Mouse (Mus musculus) left cerebral cortex, adult 6 months (tissue): ENCODE measurements around the gene Trpv4. TPM values are rescaled to one million over a fixed set of nuclear protein-coding genes. Genes with fewer than 3 reads are reported as not detected.

Source experiments
- long read RNA-seq, 2 experiments: library from polyadenylated mRNA; unstranded; transcript quantifications; one replicate each; pipeline ENCODE4 v2.0.0; 2019 to 2020
- polyA plus RNA-seq: library from polyadenylated mRNA; unstranded; fragments of <200 nt; fragmentation: Nextera tagmentation; gene quantifications from 2 replicates; pipeline ENCODE4 v1.2.3, GENCODE M21; 2021

The Trpv4 gene
- 0.68 and 0.77 TPM in 2 replicates for polyA plus RNA-seq
- long read RNA-seq, experiment 1, partial matches to known transcripts = 1 of 8 reads
- long read RNA-seq, experiment 1, other reads (novel, unspliced or antisense) = 4 of 8 reads
- long read RNA-seq, experiment 2, partial matches to known transcripts = 0 of 1 reads
- long read RNA-seq, experiment 2, other reads (novel, unspliced or antisense) = 1 of 1 reads

DNA sequence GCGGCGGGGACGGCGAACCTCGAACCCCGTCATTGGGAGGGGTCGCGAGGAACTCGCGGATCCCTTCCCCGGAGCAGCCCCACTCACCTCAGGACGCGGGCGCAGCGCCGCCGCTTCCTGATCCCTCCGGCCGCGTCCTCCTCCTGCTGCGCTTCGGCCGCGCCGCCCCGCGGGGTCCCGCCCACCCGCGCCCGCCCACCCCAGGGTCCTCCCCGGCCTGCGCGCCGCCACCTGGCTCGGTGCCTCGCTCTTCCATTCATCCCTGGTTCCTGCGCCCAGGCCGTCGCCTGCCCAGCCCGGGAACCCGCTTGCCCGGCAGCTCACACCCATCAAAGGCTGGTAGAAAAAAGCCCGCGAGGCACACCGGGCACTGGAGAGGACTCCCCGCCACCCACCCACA lies at the start of gene Trpv4:
Trpv4 (minus strand) TSS at position 167 of the 400 bp plus-strand sequence.

DNA sequence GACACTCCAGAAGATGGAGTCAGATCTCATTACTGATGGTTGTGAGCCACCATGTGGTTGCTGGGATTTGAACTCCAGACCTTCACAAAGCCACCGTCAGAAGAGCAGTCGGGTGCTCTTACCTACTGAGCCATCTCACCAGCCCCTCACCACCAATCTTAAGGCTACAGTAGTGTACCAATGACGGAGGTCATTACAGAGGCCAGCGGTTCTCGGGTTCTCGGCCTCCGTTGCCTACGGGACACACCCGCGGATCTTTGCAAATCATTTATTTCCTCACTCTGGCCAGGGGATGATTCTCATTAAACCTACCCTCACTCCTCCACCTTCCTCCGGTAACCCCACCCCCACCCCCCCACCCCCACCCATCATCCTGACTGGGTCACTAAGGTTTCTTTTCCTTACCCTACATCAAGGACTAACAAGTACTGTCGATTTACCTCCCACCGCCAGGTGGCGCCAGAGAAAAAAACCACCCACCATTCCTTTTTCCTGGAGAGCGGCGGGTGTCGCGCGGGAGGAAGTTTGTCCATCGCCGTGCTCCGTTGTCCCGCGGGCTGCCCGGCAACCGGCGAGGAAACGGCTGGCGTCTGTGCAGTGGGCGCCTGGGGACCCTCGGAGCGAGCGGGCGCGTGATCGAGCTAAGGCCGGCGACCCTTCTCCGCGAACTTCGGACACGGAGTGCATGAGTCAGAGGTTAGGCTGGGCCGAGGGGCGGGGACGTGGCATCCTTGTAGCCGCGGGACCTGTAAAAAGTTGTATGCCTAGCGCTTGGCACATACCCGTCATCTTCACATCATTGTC lies 49.2 kb upstream of the Trpv4 start, which contains the start of gene Tchp:
Tchp (plus strand) TSS at position 496 of the 804 bp plus-strand sequence.

DNA sequence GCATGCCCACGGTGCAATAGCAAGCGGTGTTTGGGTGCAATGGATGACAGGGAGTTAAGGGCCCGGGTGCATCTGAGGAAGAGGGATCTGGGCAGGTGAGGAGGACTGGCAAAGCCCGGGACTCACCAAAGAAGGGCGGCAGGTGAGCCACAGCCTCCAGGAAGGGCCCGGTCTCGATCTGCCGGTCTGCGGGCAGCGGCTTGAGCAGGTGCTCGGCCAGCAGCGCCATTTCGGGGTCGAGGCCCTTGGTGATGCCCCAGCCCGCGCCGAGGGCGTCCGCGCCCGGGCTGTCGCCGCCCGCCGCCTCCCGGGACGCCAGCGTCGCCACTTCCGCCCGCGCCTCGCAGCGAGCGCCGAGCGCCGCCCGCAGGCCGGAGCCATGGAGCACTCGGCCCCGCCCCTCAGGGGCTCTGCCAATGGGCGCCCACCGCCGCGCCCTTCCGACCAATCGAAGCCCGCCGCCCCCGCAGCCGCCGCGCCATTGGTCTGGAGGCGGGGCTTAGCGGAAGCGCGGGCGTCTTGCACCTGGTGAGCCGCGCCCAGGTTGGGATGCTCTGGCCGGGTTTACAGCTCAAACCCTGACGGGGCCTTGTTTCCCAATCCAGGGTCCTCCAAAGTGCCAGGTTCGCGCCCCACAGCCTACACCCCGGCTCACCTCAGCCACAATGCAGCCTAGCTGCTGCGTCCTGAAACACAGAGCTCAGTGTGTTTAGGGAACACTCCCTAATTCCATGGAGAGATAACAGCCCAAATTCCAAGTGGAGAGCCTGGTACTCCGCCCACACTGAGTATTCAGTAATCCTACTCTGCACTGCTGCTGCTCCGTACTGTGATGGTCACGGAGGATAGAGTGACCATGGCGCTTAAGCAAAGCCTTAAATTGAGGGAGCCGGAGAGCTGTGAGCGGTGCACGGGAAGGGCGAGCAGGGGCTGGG lies 32.7 kb upstream of the Trpv4 start, which contains the start of gene Gltp:
Gltp (minus strand) TSS at position 352 of the 935 bp plus-strand sequence.

Other genes with a start within 250 kb of the Trpv4 start
- gene Mmab, start 214.4 kb downstream of the Trpv4 start, polyA plus RNA-seq = 17.7 and 18.1 TPM in 2 replicates
- 26.3 and 28.4 TPM in 2 replicates for gene Mvk, start 214.2 kb downstream of the Trpv4 start, polyA plus RNA-seq
- gene Fam222a, start 90.4 kb downstream of the Trpv4 start, polyA plus RNA-seq = 0.51 and 2.6 TPM in 2 replicates
- 71.3 and 91.9 TPM in 2 replicates for gene Gltp, start 32.6 kb upstream of the Trpv4 start, polyA plus RNA-seq
- 3.8 and 4.2 TPM in 2 replicates for gene Tchp, start 49.3 kb upstream of the Trpv4 start, polyA plus RNA-seq
- 4.5 and 7.9 TPM in 2 replicates for gene Ankrd13a, start 116.3 kb upstream of the Trpv4 start, polyA plus RNA-seq
- 15.5 and 20.1 TPM in 2 replicates for gene Git2, start 117.1 kb upstream of the Trpv4 start, polyA plus RNA-seq
- 253 and 313 TPM in 2 replicates for gene 1500011B03Rik, start 165.0 kb upstream of the Trpv4 start, polyA plus RNA-seq
- not detected in 2 replicates for gene 4930519G04Rik, start 195.2 kb upstream of the Trpv4 start, polyA plus RNA-seq
- gene Gm9936, start 200.3 kb upstream of the Trpv4 start, polyA plus RNA-seq = 0.12 and 0.18 TPM in 2 replicates
- gene Oasl2, start 238.5 kb upstream of the Trpv4 start, polyA plus RNA-seq = 4.5 and 5.4 TPM in 2 replicates